Mouse (Mus musculus) thymus, adult 2 months (tissue): ENCODE data around the gene Ube2ql1.

ENCODE experiments used
- CTCF ChIP-seq: fragments of 200-500 bp; IDR thresholded peaks from 2 replicates; pipeline ENCODE4 v1.5.1; 2012; ENCODE audit warnings: mild to moderate bottlenecking, control low read depth, low read length, moderate library complexity, borderline replicate concordance; ENCODE audit not compliant: control insufficient read depth, poor library complexity, insufficient read depth; ENCODE audit errors: extremely low read depth
- POLR2A ChIP-seq: fragments of 200-500 bp; IDR thresholded peaks from 2 replicates; pipeline ENCODE4 v1.6.1; 2012; ENCODE audit warnings: mild to moderate bottlenecking, low read length, control low read depth, moderate library complexity; ENCODE audit not compliant: control insufficient read depth, poor library complexity, insufficient read depth; ENCODE audit errors: extremely low read depth

DNA sequence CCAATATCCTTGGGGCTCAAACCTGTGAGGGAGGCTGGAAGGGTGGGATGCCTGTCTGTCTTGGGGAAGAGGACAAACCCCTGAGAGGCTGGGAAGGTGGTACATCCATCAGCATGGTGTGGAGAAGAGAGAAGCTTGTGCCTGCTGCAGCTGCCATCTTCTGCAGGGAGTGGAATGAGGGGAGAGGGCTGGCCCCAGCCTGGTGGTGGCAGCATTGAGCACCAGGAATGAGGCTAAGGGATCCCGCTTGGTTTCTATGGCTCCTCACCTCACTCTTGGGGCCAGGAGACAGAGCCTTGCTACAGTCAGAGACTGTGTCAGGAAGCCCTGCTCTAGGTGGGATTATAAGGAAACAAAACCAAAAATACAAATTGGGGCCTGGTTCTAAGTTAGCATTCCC, 52.7 kb downstream of the Ube2ql1 start:
- TF ChIP-seq POLR2A (no peak), CTCF (no peak)
